Mouse (Mus musculus) kidney, postnatal 36 days (tissue): ENCODE results near the gene Alk.

ENCODE experiments used
- DNase-seq, 2 experiments: peaks; one replicate each; pipeline ENCODE4 v3.0.0; 2021 to 2022; ENCODE audit warnings: mixed read lengths in 2 of 2

The Alk gene

DNA sequence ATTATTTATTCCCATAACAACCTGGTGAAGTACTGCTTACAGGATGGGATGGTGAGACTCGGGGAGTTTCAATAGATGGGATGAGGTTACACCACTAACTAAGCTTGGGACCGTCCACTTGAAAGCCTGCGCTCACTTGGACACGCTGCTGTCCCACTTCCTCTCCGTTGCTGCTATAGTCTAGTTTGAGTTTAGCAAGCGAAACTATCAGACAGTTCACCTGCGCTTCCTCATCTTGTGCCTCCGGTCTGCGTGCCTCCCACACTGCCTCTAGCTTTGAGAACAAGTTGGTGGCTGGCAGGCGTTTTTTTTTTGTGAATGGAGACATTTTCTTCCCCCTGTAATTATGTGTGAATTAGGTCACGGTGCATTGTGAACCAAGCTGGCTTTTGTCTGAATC lies 639.8 kb downstream of the Alk start:
- no peak for DNase-seq

- no peak for DNase-seq
Measured at GRCm38 (mm10) chr17:71962746-71963145, 641.7 kb downstream of the Alk start.

GRCm38 (mm10) chr17:71955011-71955410 lies 649.4 kb downstream of the Alk start:
- DNase-seq, result no peak

GRCm38 (mm10) chr17:71954217-71954844 lies 650.1 kb downstream of the Alk start:
- no peak for DNase-seq

- no peak for DNase-seq
Measured at GRCm38 (mm10) chr17:71950968-71951367, 653.5 kb downstream of the Alk start.

- DNase-seq, result no peak
Measured at GRCm38 (mm10) chr17:71948687-71949086, 655.7 kb downstream of the Alk start.

DNA sequence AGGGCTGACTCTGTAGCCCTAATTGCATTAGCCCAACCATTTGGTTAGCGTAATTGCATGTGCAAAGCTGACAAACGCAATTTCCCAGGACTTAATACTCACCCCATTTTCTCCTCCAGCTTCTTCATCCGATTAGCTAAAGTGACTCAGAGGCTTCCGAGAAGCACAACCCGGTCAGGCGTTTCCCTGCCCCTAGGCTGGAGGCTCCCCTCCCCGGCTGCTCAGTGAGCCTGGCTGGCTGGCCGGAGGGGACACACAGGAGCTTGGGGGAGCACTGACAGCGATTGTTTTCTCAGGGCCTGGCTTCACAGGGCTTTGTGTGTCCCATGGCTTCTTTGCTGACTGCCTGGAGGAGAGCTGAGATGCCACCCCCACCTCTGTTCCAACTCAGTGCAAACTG lies 657.0 kb downstream of the Alk start:
- DNase-seq, result no peak

- DNase-seq, result no peak
Measured at GRCm38 (mm10) chr17:71944020-71944419, 660.4 kb downstream of the Alk start.

- DNase-seq, result peak; percentile 54 to 55
Measured at GRCm38 (mm10) chr17:71942052-71942451, 662.4 kb downstream of the Alk start.

- DNase-seq, result no peak
Measured at GRCm38 (mm10) chr17:71941436-71941835, 663.0 kb downstream of the Alk start.

DNA sequence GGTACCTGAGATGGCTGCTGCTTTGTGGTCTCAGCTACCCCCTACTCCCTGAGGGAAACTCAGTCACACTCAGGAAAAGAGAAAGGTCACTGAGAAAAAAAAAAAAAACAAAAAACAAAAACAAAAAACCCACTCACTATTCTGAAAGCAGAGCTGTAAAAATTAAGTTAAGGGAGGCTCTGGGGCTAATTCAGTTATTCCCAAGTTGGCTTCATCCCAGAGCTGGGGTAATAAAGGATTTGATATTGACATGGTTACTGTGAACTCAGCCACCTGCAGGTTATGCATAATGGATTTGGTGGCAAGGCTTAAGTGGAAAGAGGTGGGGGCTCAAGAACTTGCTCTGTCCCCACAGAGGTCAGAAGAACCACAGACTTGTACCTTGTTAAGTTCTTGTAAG lies 667.7 kb downstream of the Alk start:
- peak in 1 of 2 experiments; percentile 43 for DNase-seq

- DNase-seq, result peak in 1 of 2 experiments; percentile 39
Measured at GRCm38 (mm10) chr17:71935837-71936236, 668.6 kb downstream of the Alk start.

GRCm38 (mm10) chr17:71935336-71935735 lies 669.1 kb downstream of the Alk start:
- DNase-seq, result peak; percentile 4 to 29

DNA sequence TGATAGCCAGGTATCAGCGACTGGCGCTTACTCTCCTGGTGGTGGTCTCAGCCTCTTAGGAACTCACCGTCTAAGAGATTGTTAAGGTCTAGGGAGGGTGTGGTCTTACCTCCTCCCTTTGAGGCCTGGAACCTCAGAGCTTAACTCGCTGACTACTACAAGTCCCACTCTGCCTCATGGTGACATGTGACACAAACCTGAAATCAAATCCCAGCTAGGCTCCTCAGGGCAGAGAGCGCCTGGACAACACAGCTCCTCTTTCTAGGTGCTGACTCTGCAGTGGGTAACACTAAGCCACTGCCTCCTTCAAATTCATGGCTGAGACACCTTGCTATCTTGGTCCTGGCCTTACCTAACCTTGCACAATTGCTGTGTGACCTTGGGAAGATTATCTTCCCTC lies 689.5 kb downstream of the Alk start:
- no peak for DNase-seq

DNA sequence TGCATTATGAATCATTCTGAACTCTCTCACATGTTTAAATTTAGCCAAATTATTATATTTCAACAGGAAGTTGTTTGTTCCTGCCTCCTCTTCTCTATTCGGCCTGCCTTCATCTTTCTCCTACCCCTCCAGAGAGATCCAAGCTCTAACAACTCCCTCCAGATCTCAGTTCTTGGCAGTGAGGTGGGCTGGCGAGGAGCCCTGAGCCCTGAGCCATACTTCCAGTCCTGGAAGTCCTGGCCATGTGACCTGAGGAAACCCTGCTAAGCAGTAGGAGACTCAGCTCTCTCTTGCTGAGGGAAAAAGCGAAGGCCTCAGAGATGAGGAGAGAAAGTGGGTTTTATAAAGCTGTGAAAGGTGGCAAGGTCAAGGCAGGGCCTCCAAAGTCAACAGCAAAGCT lies 689.9 kb downstream of the Alk start:
- DNase-seq, result no peak

GRCm38 (mm10) chr17:71913188-71913587 lies 691.2 kb downstream of the Alk start:
- DNase-seq, result no peak

- peak; percentile 16 to 66 for DNase-seq
Measured at GRCm38 (mm10) chr17:71909107-71909506, 695.3 kb downstream of the Alk start.

- no peak for DNase-seq
Measured at GRCm38 (mm10) chr17:71881369-71881768, 723.1 kb downstream of the Alk start.

- no peak for DNase-seq
Measured at GRCm38 (mm10) chr17:71875492-71875891, 728.9 kb downstream of the Alk start.

DNA sequence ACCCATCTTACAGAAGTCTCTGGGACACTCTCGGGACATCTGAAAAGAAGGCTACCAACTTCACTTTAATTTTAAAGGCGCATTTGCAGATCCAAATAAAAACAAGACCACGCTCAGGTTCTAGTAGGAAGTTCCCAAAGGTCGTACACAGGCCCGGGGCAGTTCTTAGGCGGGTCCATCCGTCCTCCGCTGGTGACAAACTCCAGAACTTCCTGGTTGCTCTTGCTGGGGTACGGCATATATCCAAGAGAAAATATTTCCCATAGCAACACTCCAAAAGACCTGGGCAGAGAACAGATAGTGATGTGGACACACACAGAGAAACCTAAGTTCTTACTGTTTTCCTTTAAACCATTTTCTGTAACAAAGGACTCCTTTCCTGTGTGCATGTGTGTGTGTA lies 729.6 kb downstream of the Alk start:
- no peak for DNase-seq

- DNase-seq, result peak; percentile 58 to 79
Measured at GRCm38 (mm10) chr17:71874077-71874476, 730.4 kb downstream of the Alk start.

GRCm38 (mm10) chr17:71872976-71873375 lies 731.5 kb downstream of the Alk start:
- DNase-seq, result peak; percentile 19 to 70

GRCm38 (mm10) chr17:71871981-71872380 lies 732.4 kb downstream of the Alk start:
- DNase-seq, result no peak

GRCm38 (mm10) chr17:71870641-71871040 lies 733.8 kb downstream of the Alk start:
- DNase-seq, result no peak

DNA sequence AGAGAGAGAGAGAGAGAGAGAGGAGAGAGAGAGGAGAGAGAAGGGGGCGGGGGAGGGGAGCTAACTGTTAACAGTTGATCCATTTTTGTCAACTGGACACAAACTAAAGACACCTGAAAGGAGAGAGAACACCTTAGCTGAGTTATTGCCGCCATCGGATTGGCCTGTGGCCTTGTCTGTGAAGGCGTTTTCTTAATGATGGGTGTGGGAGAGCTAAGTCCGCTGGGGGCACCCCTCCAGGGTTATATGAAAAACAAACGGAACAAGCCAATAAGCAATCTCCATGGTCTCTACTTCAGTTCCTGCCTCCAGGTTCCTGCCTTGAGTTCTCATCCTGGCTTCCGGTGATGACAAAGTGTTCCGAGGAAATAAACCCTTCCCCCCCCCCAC lies 734.2 kb downstream of the Alk start:
- DNase-seq, result no peak
